Mouse (Mus musculus) stomach, embryonic 14.5 days (tissue): ENCODE data around the gene Tmem251. TPM values are rescaled to one million over a fixed set of nuclear protein-coding genes. Genes with fewer than 3 reads are reported as not detected.

Experiments used
- ATAC-seq: fragments of 200-750 bp; cut with Nextera tagmentation; 2 replicates; pipeline ENCODE4 v1.8.0; 2017; ENCODE audit warnings: low read depth, moderate TSS enrichment; ENCODE audit not compliant: insufficient number of reproducible peaks, insufficient read depth, low FRiP score
- H3K27ac ChIP-seq: fragments of 300-500 bp; sonication (generic); 2 replicates; pipeline ENCODE4 v1.5.1; 2014; ENCODE audit warnings: mild to moderate bottlenecking, low read length, moderate library complexity, mixed read lengths
- H3K27me3 ChIP-seq: fragments of 300-500 bp; sonication (generic); 2 replicates; pipeline ENCODE4 v1.6.1; 2014; ENCODE audit warnings: low read length, control low read depth, mixed read lengths; ENCODE audit not compliant: control insufficient read depth, insufficient read depth
- H3K36me3 ChIP-seq: fragments of 300-500 bp; sonication (generic); 2 replicates; pipeline ENCODE4 v1.6.1; 2014; ENCODE audit warnings: mild to moderate bottlenecking, control low read depth, low read length, moderate library complexity, mixed read lengths; ENCODE audit not compliant: control insufficient read depth, insufficient read depth
- H3K4me1 ChIP-seq: fragments of 300-500 bp; sonication (generic); 2 replicates; pipeline ENCODE4 v1.6.1; 2014; ENCODE audit warnings: low read length, control low read depth, mixed read lengths; ENCODE audit not compliant: control insufficient read depth, insufficient read depth
- H3K4me2 ChIP-seq: fragments of 300-500 bp; sonication (generic); replicated peaks from 2 replicates; pipeline ENCODE4 v1.6.1; 2014; ENCODE audit warnings: low read depth, low read length, control low read depth
- H3K4me3 ChIP-seq: fragments of 300-500 bp; sonication (generic); 2 replicates; pipeline ENCODE4 v1.5.1; 2014; ENCODE audit warnings: low read depth, low read length, control low read depth
- H3K9ac ChIP-seq: fragments of 300-500 bp; sonication (generic); replicated peaks from 2 replicates; pipeline ENCODE4 v1.6.1; 2014; ENCODE audit warnings: low read depth, mild to moderate bottlenecking, control low read depth, low read length, moderate library complexity, mixed read lengths
- H3K9me3 ChIP-seq: fragments of 300-500 bp; sonication (generic); 2 replicates; pipeline ENCODE4 v1.6.1; 2016; ENCODE audit warnings: low read depth, low read length, control low read depth; ENCODE audit not compliant: control insufficient read depth
- WGBS: fragments of 180-500 bp; shearing (Covaris S2); extraction: QIAGEN DNeasy Blood & Tissue Kit; methylation state at CpG from one replicate; pipeline ENCODE4 v1.1.7; 2014; 5-methylcytosine and 5-hydroxymethylcytosine counted together
- polyA plus RNA-seq: library from polyadenylated mRNA; unstranded; fragments of >200 nt; fragmentation: Nextera tagmentation; extraction: Ambion mirVana; gene quantifications from 2 replicates; pipeline ENCODE4 v1.2.1, GENCODE M21; 2014

The Tmem251 gene
- polyA plus RNA-seq = 12.2 and 13.8 TPM in 2 replicates

DNA sequence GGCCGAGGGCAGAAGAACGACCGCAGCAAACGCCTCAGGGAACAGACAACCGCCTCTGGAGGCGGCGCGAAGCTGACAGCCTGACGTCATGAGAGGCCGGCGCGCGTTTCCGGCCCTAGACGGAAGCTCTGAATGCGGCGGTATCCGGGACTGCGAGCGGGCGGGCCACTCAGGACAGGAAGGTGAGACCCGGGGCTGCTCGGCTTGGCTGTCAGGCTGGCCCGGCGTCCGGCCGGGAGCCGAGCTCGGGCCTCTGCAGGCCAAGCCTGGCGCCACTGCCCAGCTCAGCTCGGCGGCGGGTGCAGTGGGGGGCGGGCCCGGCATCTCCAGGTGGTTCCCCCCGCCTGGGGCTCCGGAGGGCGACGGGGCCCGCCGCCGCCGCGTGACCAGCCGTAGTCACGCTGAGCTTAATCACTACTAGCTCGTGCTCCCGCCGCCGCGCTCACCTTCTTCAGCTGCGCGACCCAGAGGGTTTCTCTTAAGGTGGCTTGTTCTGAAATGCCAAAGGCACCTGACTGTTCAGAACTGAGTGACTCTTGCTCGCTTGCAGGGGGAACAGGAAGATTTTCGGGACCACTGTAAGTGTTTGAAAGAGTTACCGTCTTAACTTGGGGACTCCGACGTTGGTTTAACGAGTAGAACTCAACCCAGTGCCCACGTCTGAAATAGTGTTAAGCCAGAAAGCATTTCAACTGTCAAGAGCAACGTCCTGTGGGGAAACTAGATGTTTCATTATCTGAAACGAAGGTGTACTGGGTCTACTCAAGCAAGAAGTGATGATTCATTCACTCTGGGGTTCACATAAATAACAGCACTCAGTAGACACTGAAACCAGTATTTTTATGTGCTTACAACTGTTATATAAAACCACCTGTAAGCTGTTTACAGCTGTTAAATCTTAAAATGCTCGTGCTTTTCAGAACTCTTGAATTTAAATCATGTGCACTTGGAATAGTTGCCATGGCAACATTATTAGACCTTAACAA lies at the start of gene Tmem251, which contains the start of gene Moap1:
Gene Tmem251, plus strand, starts transcription at position 174 of the 986 bp plus-strand sequence.
Gene Moap1, minus strand, starts transcription at position 73 of the 986 bp plus-strand sequence.
- Histone ChIP-seq H3K4me2 (peak within 1 kb of the TSS; percentile 84), H3K9ac (peak within 1 kb of the TSS; percentile 67), H3K4me1 (peaks cover 15% of the 10 kb centered on the region), H3K27me3 (no peaks in the 10 kb centered on the region), H3K4me3 (peak within 1 kb of the TSS; percentile 75), H3K9me3 (no peaks in the 10 kb centered on the region), H3K36me3 (no peaks in the 10 kb centered on the region), H3K27ac (peak within 1 kb of the TSS; percentile 84)
- under 1% methylated on average over 58 of the region's 63 CpGs for WGBS
- ATAC-seq = peak; percentile 97

DNA sequence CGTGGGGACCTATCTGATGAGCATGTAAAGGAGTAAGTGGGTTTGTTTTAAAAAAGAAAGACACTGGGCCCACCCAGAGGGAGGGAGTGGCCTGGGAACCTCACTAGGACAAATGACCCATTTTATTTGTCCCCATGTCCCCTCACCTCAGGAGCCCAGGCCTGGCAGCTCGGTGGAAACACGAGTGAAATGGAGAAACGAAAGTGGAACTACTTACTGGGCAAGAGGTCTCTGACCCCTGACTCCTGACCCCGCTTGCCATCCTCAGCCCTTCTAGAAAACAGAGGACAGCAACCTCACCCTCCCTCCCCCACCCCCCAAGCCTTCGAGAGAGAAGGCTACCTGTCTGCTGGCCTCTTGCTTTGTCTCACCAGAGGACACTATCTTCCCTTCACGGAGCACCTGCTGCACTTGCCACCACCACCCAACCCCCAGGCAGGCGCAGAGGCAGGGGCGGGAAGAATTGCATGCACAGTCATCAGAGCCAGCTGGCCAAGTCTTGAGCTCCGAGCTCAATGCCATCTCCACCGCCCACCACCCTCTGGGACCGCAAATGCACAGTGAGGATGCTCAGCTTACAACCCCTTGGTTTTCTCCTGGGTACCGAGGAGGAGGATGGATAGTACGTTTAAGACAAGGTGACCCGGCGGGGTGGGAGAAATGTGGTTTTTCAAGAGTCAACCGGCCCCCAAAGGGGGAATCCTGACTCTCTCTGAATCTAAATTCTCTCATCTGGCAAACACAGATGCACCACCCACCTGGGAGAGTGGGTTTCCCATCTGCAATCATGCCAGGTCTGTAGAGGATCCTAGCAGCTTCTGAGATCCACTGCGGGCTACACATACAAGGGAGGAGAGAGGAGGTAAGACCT lies 48.0 kb upstream of the Tmem251 start:
- H3K9ac ChIP-seq = no peak overlapping the region
- H3K4me2 ChIP-seq = no peak overlapping the region
- no peak overlapping the region for H3K4me3 ChIP-seq
- peaks cover 38% of the 10 kb centered on the region for H3K4me1 ChIP-seq
- H3K27me3 ChIP-seq = no peaks in the 10 kb centered on the region
- 70% methylated on average over 18 of the region's 18 CpGs for WGBS
- H3K27ac ChIP-seq = no peak overlapping the region
- no peaks in the 10 kb centered on the region for H3K36me3 ChIP-seq
- H3K9me3 ChIP-seq = no peaks in the 10 kb centered on the region
- no peak for ATAC-seq

DNA sequence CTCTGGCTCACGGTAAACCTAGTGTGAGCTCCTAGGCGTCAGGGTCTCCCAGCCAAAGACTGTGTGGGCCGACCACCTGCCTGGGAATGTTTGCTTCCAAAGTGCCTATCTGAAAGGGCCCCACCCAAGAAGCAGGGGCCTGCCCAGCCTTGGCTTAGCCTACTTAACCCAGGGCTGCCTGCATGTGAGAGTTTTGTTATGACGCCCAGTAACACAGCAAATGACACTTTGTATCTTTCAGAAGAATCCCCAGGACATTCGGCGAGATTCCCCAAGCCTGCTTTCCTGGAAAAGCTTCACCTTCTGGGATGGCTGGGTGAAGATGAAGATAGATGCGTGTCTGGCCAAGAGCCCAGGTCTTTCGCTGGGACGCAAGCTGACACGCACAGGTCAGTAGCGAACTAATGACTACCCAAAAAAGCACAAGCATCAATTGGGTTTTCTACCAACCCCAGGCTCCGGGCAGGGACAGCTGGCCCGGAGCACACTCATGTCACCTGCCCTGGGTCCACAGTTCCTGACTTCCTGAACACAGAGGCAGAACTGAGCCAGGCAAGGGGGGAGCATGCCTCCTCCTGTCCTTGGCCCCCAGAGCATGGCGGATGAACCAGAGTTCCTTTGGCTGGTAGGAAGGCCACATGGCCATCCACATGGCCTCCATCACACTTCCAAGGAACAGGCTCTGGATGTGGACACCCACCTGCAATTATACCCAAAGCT lies 46.8 kb upstream of the Tmem251 start:
- Histone ChIP-seq H3K4me2 (no peak overlapping the region), H3K36me3 (no peaks in the 10 kb centered on the region), H3K4me3 (no peak overlapping the region), H3K9me3 (no peaks in the 10 kb centered on the region), H3K9ac (no peak overlapping the region), H3K27ac (no peak overlapping the region), H3K4me1 (peaks cover 38% of the 10 kb centered on the region), H3K27me3 (no peaks in the 10 kb centered on the region)
- WGBS = 68% methylated on average over 14 of the region's 14 CpGs
- ATAC-seq = no peak

GRCm38 (mm10) chr12:102697381-102697780 lies 46.2 kb upstream of the Tmem251 start:
- H3K4me3 ChIP-seq = no peak overlapping the region
- 63% methylated on average over 7 of the region's 7 CpGs for WGBS
- ATAC-seq = no peak
- H3K27ac ChIP-seq = no peak overlapping the region
- H3K4me2 ChIP-seq = no peak overlapping the region
- H3K27me3 ChIP-seq = no peaks in the 10 kb centered on the region
- H3K36me3 ChIP-seq = no peaks in the 10 kb centered on the region
- peaks cover 38% of the 10 kb centered on the region for H3K4me1 ChIP-seq
- no peaks in the 10 kb centered on the region for H3K9me3 ChIP-seq
- H3K9ac ChIP-seq = no peak overlapping the region

- ATAC-seq = 0 out of 2 replicates have a peak, but pooled peaks have one; percentile 20
- H3K27ac ChIP-seq = peak overlapping the region; percentile 15; the same call in 1 of the 2 replicates
- no peaks in the 10 kb centered on the region for H3K36me3 ChIP-seq
- no peaks in the 10 kb centered on the region for H3K27me3 ChIP-seq
- H3K4me3 ChIP-seq = no peak overlapping the region
- no peaks in the 10 kb centered on the region for H3K9me3 ChIP-seq
- WGBS = 35% methylated on average over 1 of the region's 1 CpGs
- H3K9ac ChIP-seq = no peak overlapping the region
- H3K4me1 ChIP-seq = peaks cover 46% of the 10 kb centered on the region
- no peak overlapping the region for H3K4me2 ChIP-seq
Observed at GRCm38 (mm10) chr12:102698089-102698684, 45.4 kb upstream of the Tmem251 start.

- no peak for ATAC-seq
- H3K27ac ChIP-seq = no peak overlapping the region
Observed at GRCm38 (mm10) chr12:102699156-102699555, 44.4 kb upstream of the Tmem251 start.

DNA sequence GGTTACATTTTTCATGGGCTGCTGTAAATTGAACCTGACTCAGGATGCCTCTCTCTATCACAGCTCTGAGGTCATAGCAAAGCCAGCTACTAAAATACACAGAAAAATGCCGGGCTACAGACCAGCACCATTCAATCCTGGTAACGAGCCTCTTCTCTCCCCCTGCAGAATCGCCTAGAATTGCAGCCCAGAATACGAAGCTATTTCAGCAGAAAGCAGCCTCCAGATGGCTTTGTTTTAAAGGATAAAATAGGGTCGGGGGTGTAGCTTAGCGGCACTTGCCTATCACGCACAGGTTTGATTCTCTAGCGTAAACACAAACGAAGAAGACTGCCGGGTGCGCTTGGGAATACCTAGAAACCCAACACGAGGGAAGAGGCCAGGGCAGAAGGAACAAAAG lies 43.1 kb upstream of the Tmem251 start:
- Histone ChIP-seq H3K9ac (no peak overlapping the region), H3K36me3 (no peaks in the 10 kb centered on the region), H3K27ac (no peak overlapping the region), H3K4me2 (no peak overlapping the region), H3K4me3 (no peak overlapping the region), H3K27me3 (no peaks in the 10 kb centered on the region), H3K4me1 (peaks cover 55% of the 10 kb centered on the region), H3K9me3 (no peaks in the 10 kb centered on the region)
- 49% methylated on average over 12 of the region's 12 CpGs for WGBS
- no peak for ATAC-seq

More at GRCm38 (mm10) chr12:102699156-102699555, 44.4 kb upstream of the Tmem251 start:
- Histone ChIP-seq H3K36me3 (no peaks in the 10 kb centered on the region), H3K9me3 (no peaks in the 10 kb centered on the region), H3K4me2 (no peak overlapping the region), H3K4me1 (peaks cover 54% of the 10 kb centered on the region), H3K9ac (no peak overlapping the region), H3K4me3 (no peak overlapping the region), H3K27me3 (no peaks in the 10 kb centered on the region)
- 59% methylated on average over 1 of the region's 1 CpGs for WGBS
